Comparison of ENCODE assay signal across 8 mouse cellular contexts in the genomic region with DNA sequence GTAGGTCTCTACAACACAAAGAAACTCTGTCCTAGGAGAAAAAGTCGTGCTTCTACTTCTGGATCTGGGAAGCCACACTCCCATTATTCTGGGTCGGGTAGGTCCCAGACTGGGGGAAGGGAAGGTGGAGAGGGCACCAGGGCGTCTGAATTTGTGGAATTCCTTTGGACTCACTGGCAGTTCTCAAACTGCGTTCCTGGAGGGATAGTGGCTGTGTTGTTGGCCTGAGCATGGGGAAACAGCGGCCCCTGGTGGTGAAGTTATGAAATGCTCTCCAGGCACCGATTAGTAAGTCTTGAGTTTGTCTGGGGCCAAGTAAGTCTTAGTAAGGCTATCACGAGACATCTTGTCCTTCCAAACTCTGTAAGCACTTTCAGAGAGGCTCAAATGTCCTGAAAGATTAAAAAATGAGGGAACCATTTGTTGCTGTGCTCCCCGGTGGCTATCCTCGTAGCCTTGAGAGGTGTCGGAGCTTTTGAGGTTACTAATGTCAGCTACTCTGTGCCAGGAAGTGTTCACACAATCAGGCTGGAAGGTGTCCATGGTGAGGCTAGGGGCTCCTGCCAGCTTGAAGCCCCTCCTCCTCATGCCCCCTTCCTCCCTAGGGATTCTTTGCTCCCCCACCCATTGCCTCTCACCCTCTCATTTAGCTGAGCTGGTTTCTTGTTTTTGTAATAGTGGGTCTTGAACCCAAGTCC. TPM values are rescaled to one million over a fixed set of nuclear protein-coding genes. Genes with fewer than 3 reads are reported as not detected.
DNase-seq lines count a peak whose midpoint lies in the region; ATAC-seq and TF ChIP-seq lines count a peak whose summit lies in the region.

No protein-coding gene starts in this region.

- H3K4me2 ChIP-seq in hindbrain, embryonic 13.5 days: no peak overlapping the region

- H3K27me3 ChIP-seq in Patski: no peaks in the 10 kb centered on the region
- no peaks in the 10 kb centered on the region for H3K27me3 ChIP-seq in hindbrain, embryonic 13.5 days

- TF ChIP-seq CTCF in Patski (IDR thresholded peaks at IDR 0.05): peak; percentile 92

- no peak overlapping the region for H3K27ac ChIP-seq in hindbrain, embryonic 13.5 days

- no peak overlapping the region for H3K9ac ChIP-seq in hindbrain, embryonic 13.5 days

- peak; percentile 42 for ATAC-seq in Patski
- ATAC-seq in hindbrain, embryonic 13.5 days (ENCODE audit: low FRiP score): peak; percentile 49; the same call in 1 of the 2 replicates

- no peak overlapping the region for H3K4me3 ChIP-seq in hindbrain, embryonic 13.5 days

- 12% methylated on average over 10 of the region's 10 CpGs for WGBS in hindbrain, embryonic 13.5 days

- in situ Hi-C loops in Patski (cut with MboI; ENCODE audit: low pct_unique_long_range_greater_than_20kb): loop anchor here (5.0 kb wide), 1 partner anchor 83 kb away; no protein-coding TSS in a partner anchor

- no peaks in the 10 kb centered on the region for H3K9me3 ChIP-seq in hindbrain, embryonic 13.5 days

- H3K4me1 ChIP-seq in hindbrain, embryonic 13.5 days (replicated peaks): no peaks in the 10 kb centered on the region; the same call in 1 of the 2 replicates

- POLR2A ChIA-PET in Patski (lab: Charles Lee): interaction anchor here (0.7 to 1.6 kb wide), 6 partner anchors 14 to 95 kb away, joined by 3 to 8 read pairs (median 4); no protein-coding TSS in a partner anchor

- no peak for DNase-seq in Patski (ENCODE audit: low read depth, low spot score)
- DNase-seq in cerebellum, adult 9-11 months: peak; percentile 80
- peak; percentile 72 to 95 for DNase-seq in frontal cortex, adult 2 months (ENCODE audit: extremely low spot score in 1 of 2, low spot score in 1 of 2)
- DNase-seq in layer of hippocampus, postnatal 14 days (ENCODE audit: low spot score in 2 of 2): peak; percentile 89 to 91
- DNase-seq in lung, postnatal 36 days: peak; percentile 94
- DNase-seq in retina, postnatal 1 day: peak; percentile 90
- peak; percentile 85 for DNase-seq in thymus, postnatal 4 days

- CTCF ChIA-PET in Patski (lab: Charles Lee): interaction anchor here (0.7 to 5.9 kb wide), 15 partner anchors 9 to 162 kb away, joined by 3 to 54 read pairs (median 4); no protein-coding TSS in a partner anchor

- H3K36me3 ChIP-seq in hindbrain, embryonic 13.5 days: no peaks in the 10 kb centered on the region

RNA-seq across cellular contexts. Expression of a gene that starts 50.2 kb away (rescaled TPM):
- polyA plus RNA-seq in Patski (2021): 141 TPM
- polyA plus RNA-seq in frontal cortex, adult 2 months (2012; rRNA removed): 36.9 and 38.6 TPM in 2 replicates
- polyA plus RNA-seq in hindbrain, embryonic 13.5 days (2015; fragmentation: Nextera tagmentation; extraction: Ambion mirVana): 10.9 and 11.0 TPM in 2 replicates
- 10 to 100 TPM; 36.0 to 40.0 TPM for total RNA-seq in layer of hippocampus, postnatal 14 days (2021)
